Mouse (Mus musculus) ovary, postnatal 36 days (tissue): ENCODE data around the gene Map2.

Experiments
- DNase-seq: peaks from one replicate; pipeline ENCODE4 v3.0.0; 2022; ENCODE audit warnings: low spot score, mixed read lengths

The Map2 gene

DNA sequence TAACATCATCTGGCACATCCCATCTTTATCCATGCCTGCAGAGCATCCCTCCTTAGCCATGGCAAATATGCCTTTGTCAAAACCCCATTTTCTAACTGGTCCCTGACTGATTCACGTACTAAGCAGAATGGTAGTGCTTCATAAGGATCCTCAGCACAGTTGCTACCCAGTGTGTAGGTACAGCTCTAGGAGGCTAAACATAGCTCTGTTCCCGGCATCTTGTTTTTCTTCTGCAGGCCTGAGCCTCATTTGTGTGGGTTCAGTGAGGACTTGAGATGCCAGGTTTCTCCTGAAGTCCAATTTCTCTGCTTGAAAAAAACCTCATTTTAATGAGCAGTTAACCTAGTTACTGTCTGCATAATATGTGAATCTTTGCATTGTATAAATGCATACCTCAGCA is 30.4 kb downstream of the Map2 start:
- DNase-seq = no peak

GRCm38 (mm10) chr1:66206904-66207303 is 31.8 kb downstream of the Map2 start:
- DNase-seq = no peak

DNA sequence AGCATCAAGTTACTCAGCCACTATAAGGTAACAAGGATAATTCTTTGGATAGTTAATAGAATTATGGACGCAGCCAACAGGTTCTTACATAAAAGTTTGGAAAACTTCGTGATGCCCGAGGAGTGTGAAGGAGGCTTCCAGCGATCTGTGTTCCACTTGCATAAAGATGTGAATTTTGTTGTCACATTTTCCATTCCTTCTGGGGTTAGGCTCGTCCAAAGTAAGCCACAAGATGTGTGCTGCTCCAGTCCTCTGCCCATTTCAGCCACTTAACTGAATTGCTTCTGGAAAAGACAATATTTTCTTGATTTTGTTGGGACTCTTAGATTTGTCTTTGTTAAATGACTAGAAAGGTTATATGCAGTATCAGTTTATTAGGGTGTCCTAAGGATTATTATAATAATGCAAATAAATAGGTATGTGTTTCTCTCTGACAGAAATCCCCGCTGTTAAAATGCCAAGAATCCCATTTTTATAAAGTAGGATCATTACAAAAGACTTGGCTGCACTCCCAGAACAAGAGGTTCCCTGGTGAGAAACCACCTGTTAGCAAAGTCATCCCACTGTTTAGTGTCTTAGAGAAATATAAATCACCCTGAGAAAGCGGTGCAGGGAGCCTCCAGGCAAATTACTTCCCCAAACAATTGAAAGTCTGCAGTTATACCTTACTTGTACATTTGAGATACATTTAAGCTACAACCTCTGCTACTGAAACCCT is 36.2 kb downstream of the Map2 start:
- DNase-seq = no peak

- DNase-seq = no peak
Observed at GRCm38 (mm10) chr1:66221497-66221896, 46.4 kb downstream of the Map2 start.

DNA sequence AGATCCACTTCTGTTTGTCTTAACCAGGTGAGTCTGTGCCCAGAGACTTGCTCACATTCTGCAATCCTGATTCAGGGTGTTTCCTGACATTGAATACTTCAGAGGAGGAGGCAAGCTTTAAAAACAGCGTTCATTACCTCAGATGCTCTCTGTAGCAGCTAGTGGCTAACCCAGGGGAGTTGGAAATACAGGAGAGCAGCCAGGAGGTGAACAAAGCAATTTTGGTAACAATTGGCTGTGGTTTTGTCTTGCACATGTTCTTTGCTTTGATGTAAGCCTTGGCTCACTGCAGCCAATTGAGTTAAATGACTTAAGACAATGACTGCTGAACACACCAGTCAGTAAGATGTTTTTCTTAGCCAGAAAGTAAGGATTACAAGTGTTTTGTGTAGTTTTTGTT is 48.3 kb downstream of the Map2 start:
- DNase-seq = no peak

DNA sequence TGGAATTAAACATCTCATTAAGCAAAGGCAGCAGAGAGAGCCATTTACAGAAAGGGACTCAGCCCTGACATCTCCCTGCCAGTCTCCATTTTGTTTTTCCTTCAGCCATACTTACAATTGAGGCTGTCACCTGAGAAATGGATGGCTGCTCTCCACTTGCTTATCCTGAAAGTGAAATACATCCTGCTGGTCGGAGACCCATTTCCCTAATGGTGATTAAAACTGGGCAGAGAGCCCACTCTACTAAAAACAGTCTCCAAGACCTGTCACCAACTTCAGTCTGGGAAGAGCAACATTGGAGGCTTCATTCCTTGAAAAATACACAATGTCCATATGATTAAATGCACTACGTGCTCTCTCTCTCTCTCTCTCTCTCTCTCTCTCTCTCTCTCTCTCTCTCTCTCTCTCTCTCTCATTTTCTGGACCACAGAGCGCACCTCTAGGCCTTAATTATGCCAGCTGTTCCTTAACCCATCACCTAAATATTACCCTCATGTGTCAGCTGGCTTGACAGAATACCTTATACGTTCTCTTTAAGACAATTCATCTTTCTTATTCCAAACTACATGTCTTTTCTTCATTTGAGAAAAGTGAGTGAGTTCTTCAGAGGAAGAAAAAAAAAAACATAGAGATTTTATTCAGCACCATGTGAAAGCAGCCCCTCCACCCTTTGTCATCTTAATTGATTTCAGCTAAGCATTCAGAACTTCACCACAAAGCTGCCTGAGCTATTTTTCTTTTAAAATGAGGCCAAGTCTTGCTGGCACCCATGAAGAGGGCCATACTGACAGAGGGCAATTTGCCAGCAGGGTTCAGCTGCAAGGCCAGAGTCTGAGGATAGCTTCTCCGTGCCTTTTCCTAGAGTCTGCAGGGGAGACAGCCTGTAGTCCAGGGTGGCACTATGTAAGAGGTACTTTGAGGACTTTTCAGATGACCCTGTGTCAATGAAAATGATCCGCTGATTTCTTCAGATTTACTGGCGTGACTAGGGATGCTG is 51.6 kb downstream of the Map2 start:
- DNase-seq = peak; percentile 20

- no peak for DNase-seq
Observed at GRCm38 (mm10) chr1:66228205-66228604, 53.1 kb downstream of the Map2 start.

- no peak for DNase-seq
Observed at GRCm38 (mm10) chr1:66230345-66230744, 55.3 kb downstream of the Map2 start.

- no peak for DNase-seq
Observed at GRCm38 (mm10) chr1:66231963-66232362, 56.9 kb downstream of the Map2 start.

DNA sequence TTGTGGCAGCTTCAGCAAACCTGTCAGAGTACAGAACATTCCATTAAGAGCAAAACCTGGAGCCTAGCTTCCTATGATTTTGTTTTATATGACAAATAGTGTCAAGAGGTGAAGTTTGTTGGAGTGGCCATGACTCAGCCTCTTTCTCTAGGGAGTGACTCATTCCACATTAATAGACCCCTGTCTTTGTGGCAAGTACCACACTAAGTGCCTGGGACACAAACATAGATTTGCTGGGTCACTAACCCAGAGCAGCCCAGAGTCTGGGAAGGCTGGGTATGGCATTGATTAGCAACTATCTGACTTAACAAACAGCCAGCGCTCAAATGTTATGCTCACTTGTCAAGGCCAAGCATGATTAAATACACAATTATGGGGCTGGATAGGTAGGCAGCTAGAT is 69.8 kb downstream of the Map2 start:
- no peak for DNase-seq

- DNase-seq = no peak
Observed at GRCm38 (mm10) chr1:66251649-66252332, 76.7 kb downstream of the Map2 start.

GRCm38 (mm10) chr1:66252333-66252724 is 77.3 kb downstream of the Map2 start:
- DNase-seq = no peak

DNA sequence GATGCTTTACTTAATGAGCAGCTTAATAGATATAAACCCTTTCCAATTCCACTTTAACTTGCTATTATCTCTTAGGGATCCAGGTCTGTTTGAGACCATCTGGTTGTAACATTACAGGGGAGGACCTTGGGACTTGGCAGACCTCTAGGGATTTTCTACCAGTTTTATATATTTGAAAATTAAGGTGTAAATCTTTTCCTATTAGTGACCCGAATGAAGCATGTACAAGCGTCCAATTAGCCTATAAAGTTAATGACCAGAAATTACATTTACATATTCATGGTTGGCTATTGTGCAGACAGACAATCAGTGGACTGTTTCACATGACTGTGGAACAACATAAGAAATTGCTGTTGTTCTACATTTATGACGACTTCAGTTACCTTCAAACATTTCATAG is 88.1 kb downstream of the Map2 start:
- DNase-seq = no peak

- no peak for DNase-seq
Observed at GRCm38 (mm10) chr1:66266231-66266924, 91.3 kb downstream of the Map2 start.

GRCm38 (mm10) chr1:66277663-66278062 is 102.6 kb downstream of the Map2 start:
- DNase-seq = no peak

DNA sequence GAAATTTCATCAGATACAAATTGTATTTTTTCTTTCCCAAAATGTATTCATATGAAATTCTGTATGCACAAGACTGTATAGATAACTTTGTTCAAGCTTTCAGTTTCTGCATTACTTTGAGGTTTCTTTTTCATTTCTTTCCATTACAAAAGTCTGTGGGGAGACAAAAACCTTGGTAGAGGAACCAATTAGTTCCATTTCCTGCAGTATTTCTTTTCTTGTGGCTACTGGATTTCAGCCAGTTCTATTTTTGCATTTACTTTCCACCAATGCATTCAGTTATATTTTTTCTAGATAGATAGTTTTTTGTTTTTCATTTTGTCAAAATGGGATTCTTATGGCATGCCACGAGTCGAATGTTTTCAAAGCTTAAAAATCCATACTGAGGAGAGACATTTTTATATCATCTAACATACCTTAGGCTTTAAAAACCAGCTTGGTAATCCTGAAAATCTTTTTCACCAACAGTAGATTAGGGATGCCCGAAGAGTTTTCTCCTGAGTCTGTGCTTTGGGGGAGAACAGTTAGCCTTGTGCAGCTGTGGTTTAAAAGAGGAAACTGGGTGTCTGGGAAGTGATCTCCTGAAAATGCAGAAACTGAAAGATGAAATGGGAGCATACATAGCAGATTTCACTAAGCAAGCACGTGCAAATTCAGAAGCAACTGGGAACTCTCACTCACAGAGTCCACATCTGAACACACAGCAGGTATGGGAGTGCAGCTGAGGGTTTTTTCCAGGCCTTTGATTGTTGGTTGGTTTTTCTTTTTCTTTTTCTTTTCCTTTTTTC is 104.3 kb downstream of the Map2 start:
- DNase-seq = no peak

GRCm38 (mm10) chr1:66280152-66280551 is 105.1 kb downstream of the Map2 start:
- no peak for DNase-seq

GRCm38 (mm10) chr1:66282447-66282846 is 107.4 kb downstream of the Map2 start:
- no peak for DNase-seq

GRCm38 (mm10) chr1:66288987-66289386 is 113.9 kb downstream of the Map2 start:
- DNase-seq = no peak

GRCm38 (mm10) chr1:66292121-66292881 is 117.2 kb downstream of the Map2 start:
- DNase-seq = no peak
